Mouse (Mus musculus) liver (tissue): ENCODE measurements around the gene Dgki.

Experiments
- DNase-seq: peaks from one replicate; pipeline ENCODE4 v3.0.0-alpha.2; 2020; ENCODE audit warnings: mixed read lengths

Gene Dgki

DNA sequence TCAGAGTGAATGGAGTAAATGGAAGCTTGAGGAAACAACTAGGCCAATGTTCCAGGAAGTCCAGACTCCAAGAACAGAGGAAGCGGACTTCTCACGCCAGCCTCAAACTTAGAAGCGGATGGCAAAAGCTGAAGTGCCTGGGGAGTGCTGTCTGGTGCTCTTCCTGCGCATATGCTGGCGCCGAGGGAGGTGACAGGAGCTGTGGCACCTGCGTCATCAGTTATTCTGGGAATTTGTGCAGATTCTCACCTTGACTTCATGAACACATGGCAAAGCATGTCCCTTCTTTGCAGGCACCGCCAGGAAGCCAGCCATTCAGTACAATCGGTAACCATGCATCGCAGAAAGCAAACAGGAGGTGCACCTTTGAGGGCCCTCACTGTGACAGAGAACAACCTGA lies 301.0 kb downstream of the Dgki start:
- DNase-seq: no peak

DNA sequence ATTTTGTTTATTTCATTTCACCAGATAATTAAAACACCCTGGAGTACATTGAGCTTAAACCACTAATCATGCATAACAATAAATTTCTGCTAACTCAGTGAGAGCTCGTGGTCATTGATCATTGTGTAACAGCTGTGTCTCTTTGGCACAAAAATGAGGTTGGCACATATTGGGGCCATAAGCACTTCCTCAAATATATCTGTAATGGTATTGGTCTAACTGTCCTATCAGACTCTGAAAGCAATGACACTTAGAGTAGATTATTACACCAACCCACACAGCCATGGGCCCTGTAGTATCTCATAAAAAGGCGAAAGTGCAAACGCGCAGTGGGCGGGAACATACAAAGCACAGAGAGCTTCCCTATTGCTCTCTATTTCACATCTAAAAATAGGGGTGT lies 305.7 kb downstream of the Dgki start:
- no peak for DNase-seq

DNA sequence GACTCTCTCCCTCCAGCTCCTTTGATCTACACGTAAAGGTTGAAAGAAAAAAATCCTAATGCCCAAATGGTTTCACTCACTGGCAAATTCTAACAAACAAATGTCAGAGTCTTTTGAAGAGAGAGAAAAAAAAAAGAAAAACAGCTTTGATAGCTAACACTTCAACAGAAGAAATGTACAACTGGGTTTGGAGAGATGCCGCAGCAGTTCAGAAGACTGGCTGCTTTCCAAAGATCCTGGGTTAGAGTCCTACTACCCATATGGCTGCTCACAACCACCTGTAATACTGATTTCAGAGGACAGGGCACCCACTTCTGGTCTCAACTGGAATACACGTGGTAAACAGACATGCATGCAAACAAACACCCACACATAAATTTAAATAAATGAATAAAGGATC lies 309.8 kb downstream of the Dgki start:
- no peak for DNase-seq

DNA sequence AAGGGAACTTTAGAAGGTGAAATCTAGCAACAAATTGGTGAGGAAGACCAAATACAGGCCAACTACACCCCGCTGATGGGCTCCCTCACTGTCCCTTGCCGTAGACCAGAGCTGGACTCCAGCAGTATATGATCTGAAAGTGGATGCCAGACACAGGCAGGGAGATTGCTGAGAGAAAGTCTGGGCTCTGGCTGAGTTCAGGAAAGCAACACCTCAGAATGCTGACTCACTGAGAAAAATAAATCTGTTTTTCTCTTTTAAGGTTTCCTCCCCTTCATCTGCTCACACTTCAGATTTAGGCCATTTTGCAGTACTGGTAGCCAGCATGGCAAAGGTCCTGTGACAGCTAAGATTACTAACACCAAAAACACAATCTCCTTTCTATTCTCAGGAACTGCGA lies 311.2 kb downstream of the Dgki start:
- DNase-seq: no peak

DNA sequence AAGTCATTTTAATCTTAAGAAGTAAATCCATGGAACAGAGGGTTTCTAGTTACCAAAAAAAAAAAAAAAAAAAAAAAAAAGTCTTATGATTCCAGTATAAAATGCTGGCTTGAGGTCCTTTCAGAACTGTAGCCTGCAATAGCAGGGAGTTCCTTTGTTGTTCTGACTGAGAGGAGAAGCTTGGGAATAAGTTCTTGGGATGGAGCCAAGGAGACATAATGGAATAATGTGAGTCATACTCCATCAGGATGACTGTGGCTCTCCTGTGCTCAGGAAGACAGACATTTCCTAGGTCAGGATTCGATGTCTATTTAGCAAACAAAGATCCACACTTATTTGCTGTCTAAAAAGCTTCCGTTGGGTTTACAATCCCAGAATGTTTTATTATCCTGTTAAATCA lies 318.3 kb downstream of the Dgki start:
- DNase-seq: no peak

DNA sequence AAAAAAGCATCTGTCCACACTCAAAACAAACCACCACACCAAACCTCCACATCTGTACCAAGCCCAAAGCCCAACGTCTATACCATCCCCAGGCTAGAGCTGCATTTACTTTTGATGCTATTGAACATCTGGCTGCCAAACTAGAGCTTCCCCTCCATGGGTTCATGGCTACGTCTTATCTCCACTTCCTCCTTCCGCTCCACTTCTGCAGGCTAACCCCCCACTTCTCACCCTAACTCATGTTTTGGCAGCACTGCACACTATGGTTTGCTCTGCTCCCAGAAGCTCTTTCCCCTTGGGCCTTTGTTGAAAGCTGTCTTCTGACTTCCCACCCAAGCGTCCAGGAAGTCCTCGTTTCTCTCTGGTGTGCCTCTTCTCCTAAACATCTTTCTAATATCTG lies 319.5 kb downstream of the Dgki start:
- DNase-seq: no peak

DNA sequence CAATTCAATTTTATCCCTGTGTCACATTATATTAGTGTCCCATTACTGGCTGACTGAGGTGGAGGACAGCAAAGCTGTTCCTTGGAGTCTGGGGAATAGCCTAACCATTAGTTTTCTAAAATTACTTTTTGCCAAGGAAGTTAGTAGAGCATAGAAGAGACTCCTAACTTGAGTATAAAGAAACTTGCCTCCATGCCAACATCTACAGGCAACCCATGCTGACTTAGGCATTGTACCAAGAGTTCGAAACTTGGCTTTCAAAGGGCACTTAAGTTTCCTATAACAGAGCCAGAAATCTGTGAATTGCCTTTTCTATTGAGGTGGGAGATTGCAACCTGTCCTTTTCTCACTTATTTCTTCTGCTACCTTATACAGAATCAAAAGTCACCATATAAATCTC lies 321.8 kb downstream of the Dgki start:
- DNase-seq: no peak

DNA sequence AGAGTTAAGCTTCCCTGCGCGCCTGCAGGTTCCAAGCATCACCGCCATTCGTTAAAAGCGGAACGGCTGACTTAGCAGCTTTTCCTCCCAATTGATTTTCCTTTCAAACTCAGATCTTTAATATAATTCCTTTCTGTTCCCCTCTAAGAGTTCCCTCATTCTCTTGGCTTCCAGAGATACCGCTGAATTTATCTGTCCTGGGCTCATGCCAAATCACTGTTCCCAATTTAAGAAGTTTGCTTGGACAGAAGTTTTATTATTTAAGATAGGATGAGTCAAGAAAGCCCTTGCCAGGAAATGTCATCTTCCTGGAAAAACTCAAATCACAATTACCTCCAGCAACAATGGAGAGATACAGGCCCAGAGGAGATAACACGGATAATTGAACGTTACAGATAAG lies 326.9 kb downstream of the Dgki start:
- no peak for DNase-seq

DNA sequence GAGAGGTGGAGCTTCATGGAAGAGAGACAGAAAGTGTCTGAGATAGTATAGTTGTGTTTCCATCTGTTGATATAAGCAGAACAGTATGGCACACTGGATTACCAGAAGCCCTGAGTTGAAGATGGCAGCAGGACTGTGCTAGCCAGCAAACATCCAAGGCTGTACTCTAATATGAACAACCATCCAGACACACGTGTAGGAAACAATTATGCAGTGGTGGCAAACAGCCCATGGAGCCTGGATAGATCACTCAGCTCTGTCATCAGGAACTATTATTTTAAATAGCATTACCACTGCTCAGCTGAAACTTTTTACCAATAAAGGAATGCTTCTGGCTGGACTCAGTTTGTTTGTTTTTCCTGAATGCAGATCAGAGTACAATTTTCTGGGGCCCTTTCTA lies 327.5 kb downstream of the Dgki start:
- no peak for DNase-seq

DNA sequence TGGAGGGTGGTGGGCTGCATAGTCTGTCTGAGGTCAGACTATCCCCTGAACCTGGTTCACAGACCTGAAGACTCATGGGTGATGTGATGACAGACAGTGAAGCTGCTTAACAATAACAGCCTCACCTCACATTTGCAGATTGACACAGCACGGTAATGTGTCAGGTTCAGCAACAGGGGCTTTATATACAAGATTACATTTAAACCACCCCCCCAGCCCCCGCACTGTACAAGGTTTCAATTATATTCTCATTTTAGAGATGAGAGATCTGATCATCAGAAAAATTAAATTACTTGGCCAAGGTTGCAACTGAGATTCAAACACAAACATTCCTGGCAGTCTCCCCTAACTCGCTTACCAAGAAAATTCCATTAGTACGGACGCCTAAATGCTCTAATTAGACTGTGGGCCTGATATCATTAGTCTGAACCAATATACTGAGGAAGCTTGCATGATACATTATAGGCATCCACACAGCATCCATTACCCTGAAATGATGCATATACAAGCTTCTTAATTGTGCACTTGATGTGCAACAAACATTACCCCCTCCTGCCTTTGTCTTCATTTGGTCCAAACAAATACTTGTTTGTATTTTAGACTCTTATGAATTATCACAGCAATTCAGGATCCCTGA lies 330.6 kb downstream of the Dgki start:
- no peak for DNase-seq

DNA sequence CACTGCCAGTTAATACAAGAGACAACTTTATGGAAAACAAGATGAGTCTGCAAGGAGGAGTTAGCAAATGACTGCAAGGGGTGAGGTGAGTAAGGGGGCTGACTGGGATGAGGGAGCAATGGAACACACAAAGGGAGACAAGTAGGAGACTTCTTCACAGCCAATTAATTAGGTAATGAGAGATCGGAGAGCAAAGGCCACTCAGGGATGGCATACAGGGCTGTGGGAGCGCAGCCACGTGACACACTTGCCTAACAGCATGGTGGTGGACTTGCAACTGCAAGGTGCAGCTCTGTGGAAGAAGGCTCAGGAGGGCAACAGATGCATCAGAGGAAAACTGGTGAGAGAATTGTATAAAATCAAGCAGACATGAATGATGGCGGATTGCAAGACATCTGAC lies 339.3 kb downstream of the Dgki start:
- no peak for DNase-seq

DNA sequence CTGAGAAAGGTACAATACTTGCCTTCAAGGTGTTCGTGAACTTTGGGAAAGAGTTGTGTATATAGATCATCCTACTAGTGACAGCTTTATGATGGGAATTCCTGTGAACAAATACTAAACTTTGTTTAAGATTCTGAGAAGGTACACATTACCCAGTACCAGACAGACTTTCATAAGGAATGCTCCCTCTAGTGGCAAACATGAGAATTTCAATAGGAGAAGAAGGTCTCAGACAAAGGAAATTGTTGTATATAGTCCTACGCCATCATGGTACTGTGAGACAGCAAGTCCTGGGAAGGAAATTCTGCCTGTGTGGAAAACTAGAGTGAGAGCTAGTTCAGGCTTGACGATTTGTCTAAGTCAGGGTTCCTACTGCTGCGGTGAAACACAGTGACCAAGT lies 344.7 kb downstream of the Dgki start:
- DNase-seq: no peak

DNA sequence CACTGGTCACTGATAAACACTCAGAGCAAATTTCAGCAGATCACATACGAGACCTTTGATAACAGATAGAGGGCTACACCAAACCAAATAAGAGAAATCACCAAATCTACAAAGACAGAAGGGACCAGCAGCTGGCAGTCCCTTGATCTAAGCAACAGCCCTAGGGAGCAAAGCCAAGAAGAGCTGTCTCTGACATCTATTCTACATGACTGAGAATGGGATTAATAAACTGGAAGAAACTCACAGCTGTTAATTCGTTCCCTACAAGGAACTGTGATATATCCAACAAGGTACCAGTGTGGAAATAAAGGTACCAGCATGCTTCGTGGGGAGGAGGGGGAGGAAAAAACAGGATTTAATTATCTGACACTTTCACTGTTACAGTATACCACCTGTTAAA lies 349.3 kb downstream of the Dgki start:
- DNase-seq: no peak

DNA sequence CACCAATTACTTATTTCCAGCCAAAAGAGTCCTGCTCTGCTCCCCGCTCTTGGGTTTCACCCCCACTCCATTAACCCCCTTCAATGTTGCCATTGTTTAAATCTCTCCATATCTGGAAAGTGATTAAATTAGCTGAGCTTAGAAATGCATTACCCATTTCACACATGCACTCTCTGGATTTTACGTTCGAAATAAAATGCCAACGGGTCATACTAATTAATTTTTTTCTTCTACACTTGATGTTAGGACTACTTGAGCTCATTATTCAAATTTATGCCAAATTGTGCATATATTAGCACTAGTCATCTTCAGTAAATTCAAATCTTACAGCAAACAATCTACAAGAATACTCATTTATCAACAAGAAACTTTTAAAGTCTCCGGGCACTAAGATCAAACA lies 352.1 kb downstream of the Dgki start:
- no peak for DNase-seq

DNA sequence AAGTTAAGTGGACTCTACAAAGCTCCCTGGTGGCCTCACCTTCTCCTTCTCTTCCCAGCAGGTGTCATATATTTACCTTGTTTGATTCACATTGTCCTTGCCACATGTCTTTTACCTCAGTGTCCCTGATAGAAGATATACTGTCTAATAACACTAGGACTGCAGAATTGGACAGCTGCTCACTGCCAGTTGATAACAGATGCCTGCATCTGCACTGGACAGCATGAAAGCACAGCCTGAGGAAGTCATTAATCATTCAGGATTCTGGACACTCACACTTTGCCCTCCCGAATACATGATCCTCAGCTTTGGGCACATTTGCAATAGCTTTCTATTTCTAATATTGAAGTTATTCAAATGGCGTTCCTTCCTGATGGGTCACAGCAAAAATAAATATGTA lies 362.5 kb downstream of the Dgki start:
- DNase-seq: no peak

DNA sequence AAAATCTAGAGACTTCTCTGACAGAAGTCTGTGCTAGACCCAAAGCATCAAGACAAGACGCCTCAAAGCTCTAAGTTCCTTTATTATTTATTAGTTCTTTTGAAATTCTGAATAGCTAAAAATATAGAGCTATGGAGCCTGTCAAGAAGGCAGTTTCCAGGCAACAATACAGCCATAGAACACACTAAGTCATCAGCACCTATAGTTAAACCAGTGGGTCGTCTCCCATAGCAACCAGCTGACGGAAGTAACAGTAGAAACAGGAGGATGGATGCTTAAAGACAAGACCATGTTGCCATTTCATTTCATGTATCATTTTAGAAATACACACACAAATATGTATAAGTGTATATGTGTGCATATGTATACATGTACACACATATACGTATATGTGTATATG lies 363.2 kb downstream of the Dgki start:
- DNase-seq: no peak

DNA sequence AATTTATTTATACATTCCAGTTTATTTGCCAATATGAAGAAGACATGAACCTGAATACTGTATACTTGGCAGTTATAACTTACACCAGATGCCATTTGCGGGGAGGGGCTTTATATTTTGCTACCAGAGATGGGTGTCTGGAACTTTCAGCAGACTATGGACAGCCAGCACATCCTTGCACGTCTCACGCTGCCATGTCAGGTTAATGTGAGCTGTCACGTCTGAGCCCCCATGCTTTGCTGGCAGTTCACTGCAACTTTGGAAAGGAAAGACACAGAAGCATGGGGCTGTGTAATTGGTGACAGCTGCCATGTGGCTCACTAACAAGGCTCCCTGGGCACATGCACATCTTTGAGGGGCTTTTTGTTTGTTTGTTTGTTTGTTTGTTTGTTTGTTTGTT lies 368.5 kb downstream of the Dgki start:
- no peak for DNase-seq

DNA sequence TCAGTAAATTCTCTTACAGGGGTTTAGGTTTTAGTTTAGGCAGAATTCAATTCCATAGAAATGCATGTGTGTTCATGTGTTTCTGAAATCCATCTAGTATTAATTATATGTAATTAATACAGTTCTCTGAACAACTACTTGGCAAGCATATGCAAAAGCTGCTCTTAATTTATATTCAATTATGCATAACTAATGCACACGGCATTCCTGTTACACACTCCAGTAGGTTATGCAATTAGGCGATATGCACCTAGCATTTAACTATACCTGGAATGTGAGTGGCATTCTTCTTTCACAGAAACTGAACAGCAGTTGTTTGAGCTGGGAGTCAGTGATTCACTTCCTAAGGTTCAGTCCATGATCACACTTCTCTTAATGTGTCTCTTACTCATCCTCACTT lies 370.2 kb downstream of the Dgki start:
- DNase-seq: no peak

DNA sequence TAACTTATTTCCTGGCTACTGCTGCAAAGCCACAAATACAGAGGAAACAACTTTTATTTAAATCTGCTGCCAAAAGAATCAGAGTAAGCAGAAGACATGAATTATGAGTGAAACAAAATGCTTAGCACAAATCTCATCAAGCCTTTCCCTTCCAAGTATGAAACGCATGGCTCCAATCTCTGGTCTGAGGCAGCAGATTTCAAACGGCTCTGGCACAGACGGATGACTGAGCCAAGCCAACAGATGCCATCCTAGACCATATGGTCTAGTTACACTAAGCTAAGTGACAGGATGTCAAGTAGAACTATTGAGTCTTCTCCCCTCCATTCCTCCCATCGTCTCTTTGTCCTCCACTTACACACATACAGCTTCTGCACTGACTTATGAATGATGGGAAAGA lies 373.5 kb downstream of the Dgki start:
- no peak for DNase-seq

DNA sequence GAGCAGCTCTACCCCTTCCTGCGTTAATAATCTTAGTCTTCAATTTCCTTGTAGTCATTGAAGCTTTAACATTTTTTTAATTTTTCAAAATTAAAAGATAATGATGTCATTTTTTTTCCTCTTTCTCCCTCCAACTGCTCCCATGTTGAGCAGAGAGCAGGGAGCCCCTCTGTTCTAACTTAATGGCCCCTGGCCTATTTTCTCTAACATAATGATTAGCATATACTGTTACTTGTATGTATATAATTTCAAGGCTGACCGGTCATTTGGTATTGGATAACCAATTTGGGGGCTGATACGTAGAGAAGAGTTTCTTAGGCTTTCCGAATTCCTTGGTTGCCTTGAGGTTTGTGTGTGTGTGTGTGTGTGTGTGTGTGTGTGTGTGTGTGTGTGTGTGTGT lies 378.0 kb downstream of the Dgki start:
- DNase-seq: no peak

DNA sequence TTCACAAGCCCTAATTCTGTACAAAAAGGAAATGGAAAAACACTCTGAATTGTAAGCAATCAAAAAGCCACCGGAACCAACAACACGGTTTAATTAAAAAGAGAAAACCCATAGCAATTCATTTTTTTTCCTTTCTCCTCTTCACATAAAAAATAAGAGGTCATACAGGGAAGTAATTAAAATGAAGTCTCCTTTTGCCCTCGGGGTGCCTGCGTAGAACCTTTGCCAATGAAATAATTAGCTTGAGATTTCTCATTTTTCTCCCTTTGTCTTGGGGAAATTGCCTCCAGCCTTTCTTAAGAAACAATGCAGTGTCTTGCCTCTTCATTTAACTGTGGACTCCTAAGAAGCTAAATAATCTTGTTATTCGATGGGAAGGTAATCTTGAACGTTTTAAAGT lies 388.4 kb downstream of the Dgki start:
- no peak for DNase-seq

DNA sequence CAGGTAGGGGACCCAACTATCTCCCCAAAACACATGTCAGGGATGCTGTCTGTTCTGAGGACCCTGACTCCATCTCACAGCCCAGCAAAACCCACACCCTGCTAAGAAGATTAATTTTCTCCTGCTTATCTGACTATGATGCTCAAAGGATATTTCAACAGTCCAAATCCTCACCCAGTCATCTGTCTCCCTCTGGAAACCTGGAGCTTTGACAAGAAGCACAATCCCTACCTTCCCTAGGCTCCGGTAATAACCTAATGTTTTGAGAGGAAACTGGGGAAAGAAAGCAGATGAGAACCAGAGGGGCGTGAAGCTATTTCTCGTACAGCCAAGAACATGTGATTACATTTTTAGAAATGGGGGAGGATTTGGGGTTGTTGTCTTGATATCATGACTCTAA lies 392.8 kb downstream of the Dgki start:
- no peak for DNase-seq

DNA sequence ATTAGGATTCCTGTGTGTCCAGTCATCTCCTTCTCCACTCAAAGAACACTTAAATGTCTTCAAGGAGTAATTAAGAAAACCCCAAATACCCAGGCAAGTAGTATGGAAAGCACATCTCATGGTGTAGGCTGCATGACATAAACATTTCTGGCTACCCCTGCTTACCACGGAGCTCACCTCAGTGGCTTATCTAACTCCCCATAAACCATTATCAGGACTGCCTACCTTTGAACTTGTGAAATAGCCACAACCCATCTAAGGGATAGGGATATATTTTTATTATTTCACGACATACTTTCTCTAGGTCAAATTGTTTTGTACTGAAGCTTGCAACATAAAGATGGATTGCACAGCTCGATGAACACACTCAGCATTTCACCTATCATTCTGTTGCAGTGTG lies 394.0 kb downstream of the Dgki start:
- no peak for DNase-seq

DNA sequence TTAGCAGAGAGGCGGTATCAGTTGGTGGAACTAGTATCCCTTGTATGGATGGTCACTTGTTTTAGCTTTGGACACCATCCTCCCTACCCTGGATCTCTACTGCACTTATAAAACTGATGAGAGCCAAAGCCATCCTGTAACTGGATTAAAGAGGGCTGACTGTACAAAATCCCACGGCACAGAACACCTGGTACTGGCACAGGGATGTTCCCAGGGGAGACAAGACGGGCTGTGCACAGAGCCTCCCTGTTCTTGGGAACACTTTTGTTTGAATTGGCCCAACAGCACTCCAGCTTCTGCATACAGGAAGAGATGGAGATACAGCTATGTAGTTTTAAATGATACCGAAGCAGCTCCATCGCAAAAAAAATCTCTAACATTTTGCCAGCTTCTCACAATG lies 395.1 kb downstream of the Dgki start:
- DNase-seq: no peak

DNA sequence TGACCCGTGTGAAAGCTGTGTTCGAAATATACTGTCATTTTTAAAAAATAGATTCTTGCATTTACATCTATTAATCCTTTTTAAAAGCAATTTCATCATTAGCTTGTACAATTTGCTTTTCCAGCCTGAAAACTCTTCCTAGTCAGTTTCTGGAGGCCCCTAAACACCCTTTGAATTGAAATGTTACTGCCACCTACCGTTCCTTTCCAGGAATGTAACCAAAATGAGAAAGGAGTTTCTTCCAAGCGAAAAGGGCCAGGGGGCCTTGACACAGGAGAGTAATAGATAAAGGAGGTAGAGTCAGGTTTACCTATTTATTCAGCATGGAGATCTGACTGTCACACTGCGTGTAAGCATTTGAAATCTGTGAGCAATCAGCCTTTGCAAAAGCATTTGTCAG lies 396.2 kb downstream of the Dgki start:
- no peak for DNase-seq
